Mouse (Mus musculus) kidney, postnatal 14 days (tissue): ENCODE results near the gene Cox7a2.

Experiments used
- DNase-seq: peaks from one replicate; pipeline ENCODE4 v3.0.0; 2022; ENCODE audit warnings: mixed read lengths

Cox7a2 gene

DNA sequence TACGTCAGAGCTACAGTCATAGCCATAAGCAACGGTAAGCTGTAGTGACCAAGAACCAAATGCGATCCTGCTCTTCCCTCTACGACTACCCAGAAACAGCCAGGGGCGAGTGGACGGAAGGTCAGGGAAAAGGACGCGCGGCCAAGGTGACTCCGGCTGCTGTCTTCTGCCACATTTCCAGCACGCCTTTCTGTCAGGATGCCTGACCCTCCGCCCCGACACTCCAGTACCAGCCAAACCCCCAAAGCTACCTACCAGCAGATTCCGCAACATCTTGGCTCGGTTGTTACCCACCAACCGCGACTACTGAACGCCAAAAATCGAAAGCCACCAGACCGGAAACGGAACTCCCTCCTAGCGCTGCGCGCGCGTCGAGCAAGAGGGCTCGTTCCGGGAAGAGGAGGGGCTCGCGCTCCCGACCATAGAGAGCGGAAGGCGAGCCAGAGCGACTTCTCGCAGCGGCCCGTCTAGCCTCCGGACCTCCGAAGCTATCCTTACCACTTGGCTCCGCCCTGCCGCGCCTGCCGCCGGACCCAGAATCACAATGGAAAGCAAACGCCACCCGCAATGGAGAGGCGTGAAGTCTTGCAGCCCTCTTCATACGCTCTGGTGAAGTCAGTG, at the start of gene Cox7a2:
TSS of gene Cox7a2 (minus strand) at position 494 of the 621 bp plus-strand sequence.
- DNase-seq, result peak; percentile 98

DNA sequence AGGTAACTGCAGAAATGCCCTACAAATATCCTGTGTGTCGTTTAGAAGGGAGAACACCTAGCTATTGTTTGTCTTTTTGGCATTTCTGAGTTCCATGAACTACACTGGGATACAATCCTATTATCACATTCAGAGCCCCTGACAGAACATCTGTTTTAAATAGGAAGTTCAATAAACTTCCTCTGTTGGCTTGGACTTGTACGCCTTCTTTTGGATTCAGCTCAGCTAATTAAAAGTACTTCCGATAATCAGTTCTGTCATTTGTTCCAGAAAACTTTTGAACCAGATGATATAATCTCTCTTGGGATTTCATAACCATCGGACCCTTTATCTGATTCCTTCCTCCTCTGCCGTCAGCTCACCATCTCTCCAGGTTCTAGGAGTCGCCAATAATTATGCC, 49.7 kb upstream of the Cox7a2 start:
- DNase-seq, result no peak

DNA sequence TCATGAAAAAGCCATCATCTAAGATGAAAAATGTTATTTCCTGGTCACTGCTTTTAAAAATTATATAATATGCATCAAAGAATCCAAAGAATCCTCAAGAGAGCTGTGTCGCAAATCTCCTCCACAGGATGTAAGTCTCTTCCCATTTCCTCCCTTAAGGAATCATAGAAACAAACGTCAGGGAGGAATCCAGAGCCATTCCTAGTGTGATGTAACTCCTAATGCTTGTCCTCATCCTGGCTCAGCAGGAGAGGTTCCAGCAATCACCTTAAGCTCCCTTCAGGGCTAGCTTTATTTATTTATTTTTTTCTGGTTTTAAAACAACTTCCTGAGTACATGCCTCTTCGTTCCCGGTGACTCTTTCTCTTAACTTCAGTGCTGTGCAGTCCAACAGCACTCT, 47.5 kb upstream of the Cox7a2 start:
- DNase-seq, result no peak

DNA sequence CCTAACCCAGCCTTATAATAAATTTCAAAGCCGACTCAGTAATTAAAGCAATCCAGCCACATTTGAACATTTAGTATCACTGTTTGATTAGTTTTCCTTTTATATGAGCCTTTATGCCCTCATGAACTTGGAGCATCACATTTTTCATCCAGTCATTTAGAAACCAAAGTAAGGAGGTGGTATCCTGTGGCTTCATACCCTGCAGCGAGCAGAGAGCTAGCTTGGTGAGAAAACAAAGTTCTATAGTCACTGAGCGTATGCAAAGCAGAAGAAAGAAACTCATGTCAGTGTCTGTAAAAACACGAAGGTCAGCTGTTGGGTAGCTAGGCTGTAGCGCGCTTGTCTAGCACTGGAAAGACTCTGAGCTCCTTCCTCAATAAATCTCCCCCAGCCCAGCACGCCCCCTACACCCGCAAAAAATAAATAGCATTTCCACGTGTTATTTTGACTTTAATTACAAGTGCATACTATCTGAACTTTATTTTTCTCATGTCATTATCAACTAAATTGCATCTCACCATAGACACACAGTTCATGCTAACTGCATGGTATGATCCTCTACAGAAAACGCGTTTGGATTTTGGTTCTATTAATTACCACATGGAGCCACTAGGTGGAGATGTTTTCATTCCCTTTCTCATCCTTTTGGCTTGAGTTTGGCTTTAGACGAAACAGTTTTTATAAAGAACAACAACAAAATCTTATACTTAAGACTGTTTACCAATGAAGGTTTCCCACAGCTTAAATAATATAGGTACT, 46.8 kb upstream of the Cox7a2 start:
- DNase-seq, result peak; percentile 51

DNA sequence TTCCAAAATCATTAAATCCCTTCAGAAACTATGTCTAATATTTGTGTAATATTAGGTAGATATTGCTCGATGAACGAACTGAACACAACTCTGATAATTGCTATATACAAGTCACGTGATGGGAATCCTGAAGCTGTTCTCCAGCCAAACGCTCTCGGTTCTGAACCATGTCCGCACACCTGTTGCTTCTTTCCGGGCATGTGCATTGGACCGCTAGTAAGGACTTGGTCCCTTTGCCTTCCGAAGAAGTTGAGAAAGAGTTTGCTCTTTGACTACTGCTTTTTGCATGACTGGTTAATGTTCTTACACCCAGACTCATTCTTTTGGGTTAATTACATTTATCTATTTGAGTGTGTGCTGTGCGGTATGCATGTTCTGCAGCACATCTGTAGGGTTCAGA, 45.7 kb upstream of the Cox7a2 start:
- no peak for DNase-seq

DNA sequence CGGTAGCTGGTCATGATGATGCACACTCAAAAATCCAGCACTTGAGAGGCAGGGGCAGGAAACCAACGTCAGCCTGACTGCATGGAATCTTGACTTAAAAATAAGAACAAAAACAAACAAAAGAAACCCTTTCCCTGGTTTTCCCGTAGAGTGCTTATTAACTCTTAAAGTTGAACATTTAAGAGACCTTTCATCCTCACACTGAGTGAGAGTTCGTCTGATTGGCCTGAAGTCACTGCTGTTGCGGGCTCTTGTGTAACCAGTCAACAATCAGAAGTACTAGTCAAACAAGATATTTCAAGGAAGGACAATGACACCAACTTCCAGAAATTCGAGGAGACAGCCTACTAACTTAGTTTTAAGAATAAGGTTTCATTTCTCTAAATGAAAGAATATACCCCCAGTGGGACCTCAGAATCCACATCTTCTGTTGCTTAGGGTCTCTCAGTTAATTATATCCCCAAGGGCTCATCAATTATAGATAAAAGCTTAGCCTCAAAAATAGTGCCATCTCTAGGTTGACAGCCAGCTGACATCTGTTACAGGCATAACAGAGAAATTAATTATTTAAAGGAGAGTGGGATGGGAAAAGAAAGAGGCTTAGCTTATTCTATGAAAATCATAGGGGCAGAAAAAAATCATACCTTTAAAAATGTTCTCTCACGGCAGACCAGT, 36.9 kb upstream of the Cox7a2 start:
- peak; percentile 29 for DNase-seq

DNA sequence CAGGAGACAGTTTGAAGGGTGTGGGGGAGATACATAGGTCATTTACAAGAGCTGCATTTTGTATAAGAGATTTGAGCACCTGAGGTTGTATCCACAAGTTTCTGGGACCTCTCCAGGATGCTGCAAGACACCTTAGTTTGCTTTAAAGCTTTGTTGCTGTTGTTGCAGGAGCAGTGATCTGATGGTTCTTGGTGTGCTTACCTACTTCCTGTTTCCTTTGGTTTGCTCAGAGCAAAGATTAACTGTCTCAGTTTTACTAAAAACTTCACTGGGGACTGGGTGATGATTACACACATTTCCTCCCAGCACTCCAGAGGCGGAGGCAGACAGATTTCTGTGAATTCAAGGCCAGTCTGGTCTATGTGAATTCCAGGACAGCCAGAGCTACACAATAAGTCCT, 35.4 kb upstream of the Cox7a2 start:
- no peak for DNase-seq

DNA sequence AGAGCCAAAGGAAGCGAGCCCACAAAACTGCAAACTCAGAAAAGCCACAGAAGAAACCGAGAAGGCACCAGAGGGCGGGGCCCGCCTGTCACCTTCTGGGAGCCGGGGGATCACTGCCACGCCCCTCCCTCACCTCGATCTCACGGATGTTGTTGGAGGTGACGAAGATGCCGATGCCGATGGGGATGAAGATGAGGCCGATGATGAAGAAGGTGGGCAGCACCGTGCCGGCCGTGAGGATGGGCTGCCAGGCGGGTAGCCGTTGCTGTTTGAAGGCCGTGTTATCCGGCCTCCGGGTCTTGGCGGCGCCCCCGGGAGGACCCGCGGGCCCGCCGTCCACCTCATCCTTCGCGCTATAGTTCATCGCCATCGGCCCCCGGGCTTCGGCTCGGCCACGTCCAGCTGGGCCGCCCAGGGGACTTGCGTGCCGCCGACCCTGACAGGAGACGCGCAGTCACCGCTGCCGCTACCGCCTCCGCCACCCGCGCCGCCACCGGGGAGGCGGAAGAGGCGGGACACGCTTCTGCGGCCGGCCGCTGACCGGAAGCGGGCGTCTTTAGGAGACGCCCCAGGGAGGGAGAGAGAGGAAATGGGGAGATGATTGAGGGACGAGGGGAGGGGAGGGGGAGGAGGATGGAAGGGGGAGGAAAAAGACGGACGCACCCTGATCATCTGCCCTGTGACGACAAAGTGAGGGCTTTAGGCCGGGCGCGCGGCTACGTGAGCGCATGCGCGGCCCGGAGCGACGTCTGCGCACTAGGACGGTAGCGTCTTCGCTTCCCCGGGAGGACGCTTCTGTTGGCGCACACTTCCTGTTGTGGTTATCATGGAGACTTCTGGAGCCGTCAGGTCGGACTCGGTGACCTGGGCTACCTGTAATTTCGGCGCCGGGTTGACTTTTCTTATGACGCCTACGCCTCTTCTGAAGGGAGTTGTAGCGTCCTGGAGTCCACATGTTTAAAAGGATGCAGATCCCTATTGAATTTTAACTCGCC, 33.5 kb upstream of the Cox7a2 start, which contains the start of gene Tmem30a:
TSS of gene Tmem30a (minus strand) at position 667 of the 995 bp plus-strand sequence.
- peak; percentile 96 for DNase-seq

DNA sequence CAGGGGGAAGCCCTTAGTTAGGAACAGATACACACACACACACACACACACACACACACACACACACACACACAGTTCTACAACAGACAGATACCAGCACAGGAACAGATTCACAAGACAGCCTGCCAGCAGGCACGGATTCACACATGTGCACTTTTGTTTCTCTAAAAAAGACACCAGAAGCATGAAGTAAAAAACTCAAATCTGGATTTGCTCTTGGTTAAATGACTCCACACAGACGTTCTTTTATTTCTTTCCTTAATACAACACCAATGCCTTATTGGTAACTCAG, 26.1 kb upstream of the Cox7a2 start:
- DNase-seq, result no peak

DNA sequence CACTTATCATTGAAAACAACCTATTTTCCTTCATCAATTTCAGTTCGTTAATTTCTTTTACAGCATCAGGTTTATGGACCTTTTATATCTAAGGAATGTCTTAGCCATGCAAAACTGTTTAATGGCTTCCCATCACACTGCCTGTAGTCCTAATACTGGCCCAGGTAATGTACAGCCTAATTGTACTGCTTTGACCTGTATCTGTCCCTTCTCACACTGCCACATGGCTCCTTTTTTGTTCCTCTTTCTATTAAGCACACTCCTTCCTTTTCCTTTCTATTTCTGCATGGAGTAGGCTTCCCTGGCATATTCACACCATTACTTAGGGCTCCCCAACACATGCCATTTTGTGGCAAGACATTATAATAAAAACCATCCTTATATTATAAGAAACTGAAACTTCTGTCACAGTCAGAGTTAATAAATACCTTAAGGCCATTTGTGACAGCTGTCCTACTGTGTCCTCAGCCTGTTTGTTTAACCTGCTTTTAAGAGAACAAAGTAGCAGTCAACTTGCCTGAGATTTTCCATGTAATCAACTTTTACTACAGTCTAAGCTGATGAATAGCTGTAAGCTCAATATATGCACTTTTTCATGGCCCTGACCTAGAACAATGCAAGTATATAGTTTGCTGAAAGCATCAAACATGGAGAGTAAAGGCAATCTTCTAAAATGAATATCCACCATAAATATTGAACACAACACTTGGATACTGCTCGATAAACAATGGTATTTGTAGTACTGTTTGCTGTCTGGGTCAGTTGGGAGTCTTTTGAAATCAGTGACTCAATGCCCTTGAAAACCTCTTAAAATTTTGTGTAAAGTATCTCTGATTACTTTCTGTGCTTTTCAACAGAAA, 25.5 kb upstream of the Cox7a2 start:
- no peak for DNase-seq

DNA sequence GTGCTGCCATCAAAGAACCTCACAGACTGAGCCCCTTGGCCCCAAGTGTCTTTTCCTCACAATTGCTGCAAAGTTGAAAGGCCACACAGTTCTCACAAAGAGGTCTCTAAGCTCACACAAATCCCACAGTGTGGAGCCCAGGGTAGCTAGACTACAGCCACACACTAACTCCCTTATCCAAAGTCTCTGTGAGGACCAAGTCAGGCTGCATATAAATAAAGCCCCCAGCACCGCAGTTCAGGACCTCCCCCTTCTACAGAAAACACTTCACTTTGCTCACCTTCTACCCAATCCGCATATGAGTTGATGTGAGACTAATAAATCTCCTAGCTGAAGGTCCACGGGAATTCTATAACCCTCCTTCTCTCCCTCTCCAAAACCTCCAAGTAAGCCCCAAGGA, 24.8 kb upstream of the Cox7a2 start:
- no peak for DNase-seq

DNA sequence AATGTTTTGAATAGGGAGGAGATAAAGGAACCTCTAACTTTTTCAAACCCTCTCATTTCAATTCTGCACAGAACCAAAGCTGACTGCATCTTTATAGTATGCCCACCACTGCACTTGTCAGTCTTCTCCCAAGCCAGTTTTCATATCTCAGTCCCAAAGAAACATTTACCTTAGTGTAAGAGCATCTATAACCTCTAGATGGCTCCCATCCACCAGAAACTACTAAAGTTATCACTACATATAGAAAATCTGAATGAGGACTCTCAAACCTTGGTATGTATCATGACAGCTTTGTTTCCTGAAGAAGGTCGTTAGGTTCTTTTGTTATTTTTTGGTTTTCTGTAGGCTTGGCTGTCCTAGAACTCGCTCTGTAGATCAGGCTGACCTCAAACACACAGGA, 19.7 kb upstream of the Cox7a2 start:
- DNase-seq, result no peak

DNA sequence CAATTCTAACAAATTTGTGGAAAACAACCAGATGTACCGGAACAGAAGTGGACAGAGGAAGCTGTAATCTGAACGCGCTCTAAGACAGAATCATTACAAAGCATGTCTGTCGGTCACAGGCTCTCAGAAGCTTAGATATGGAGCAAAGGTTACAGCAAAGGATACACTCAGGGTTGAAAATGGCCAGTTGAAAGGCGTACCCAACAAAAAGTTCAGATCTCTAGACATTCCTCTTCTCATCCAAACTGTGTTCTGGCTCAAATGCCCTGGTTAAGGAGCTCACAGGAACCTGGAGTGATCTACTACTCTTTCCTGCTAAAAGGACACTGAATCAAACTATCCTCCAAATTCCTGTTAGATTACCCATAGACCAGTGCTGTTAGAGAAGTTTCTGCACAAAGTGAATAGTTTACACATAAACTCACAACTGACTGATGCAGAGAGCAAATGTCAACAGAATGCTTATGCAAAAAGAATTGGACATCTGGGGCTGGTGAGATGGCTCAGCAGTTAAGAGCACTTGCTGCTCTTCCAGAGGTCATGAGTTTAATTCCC, 7.4 kb upstream of the Cox7a2 start:
- peak; percentile 25 for DNase-seq

DNA sequence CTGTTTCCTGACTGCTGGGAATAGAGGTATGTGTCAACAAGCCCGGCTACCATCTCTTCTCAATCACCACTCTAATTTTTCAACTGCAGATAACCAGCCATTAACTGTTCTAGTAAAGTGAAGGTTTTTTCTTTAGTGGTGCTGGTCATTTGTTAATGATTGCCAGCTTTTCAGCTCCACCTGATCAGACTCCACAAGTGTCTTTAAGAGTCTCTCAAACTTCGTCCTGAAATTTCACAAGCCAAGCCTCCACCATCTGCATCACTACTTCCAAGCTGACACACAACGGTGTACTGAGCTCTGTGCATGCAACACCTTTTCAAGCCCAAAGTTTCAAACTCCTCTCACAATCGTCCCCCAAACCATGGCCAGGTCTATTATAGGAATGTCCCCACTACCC, 5.7 kb upstream of the Cox7a2 start:
- DNase-seq, result peak; percentile 18

DNA sequence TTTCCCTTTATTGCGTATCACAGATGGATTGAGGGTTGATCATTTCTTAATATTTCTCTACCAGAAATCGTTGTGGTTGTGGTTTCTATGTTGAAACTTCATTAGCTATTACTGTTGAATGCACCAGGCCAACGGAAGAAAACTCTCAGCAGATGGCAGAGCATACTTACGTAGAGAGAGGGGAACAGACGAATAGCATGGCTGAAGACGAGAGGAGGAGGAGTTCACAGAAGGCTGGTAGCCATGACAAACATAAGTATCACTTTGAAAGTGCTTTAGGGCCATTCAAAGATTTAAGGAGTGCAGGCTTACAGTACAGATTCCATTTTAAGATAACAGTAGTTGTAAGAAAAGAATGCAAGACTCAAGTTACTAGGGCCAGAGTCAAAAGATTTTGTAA, 2.8 kb upstream of the Cox7a2 start:
- DNase-seq, result no peak

DNA sequence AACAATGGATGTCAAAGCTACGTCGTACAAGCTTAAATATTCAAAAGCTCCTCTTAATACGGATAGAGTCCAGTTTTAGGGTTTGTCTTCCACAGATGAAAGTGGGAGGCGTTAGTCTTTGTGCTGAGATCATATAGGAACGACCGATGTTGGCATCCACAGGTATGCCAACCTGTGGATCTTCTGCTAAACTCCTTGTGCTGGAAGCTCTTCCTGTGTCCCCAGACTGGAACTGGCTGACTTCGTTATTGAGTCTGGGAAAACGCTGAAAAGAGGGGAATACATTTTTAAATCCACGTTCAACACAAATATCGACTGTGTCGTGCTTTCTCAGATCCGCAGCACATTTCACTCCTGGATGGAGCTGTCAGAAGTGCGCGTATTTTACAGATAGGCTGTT, 398 bp upstream of the Cox7a2 start:
- DNase-seq, result no peak

DNA sequence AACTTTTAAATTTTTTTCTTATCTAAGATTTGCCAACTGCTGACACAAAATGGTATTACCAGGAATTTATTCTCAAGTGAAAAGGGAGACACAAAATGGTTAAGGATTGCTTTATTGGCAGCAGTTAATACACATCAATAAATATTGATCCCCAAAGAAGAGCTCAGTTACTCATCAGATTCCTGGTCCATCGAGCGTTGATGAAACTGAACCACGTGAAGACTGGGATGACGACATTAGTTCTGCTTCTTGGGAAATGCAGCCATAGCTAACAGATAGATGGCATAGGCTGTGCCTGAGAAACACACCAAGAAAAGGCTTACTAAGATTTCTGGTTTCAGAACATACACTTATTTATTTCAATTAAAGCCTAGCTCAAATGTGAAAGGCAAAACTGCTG, 4.4 kb downstream of the Cox7a2 start:
- DNase-seq, result no peak

DNA sequence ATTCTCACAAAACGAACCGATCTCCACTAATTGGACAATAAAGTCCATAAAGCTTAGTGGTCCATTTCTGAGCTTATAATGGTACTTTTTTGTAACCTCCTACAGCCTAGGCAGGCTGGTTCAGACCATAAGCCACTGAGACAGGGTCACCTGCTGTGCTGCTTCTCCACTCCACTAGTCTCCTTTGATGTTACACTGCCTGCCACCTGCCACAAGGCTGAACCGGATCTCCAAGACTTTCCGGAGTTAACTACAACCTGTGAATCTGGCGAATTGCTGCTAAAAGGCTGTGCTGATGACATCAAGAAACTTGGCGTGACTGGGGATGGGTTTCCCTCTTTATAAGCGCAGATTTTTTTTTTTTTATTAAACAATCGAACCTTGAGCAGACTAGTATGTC, 7.8 kb downstream of the Cox7a2 start:
- DNase-seq, result no peak

DNA sequence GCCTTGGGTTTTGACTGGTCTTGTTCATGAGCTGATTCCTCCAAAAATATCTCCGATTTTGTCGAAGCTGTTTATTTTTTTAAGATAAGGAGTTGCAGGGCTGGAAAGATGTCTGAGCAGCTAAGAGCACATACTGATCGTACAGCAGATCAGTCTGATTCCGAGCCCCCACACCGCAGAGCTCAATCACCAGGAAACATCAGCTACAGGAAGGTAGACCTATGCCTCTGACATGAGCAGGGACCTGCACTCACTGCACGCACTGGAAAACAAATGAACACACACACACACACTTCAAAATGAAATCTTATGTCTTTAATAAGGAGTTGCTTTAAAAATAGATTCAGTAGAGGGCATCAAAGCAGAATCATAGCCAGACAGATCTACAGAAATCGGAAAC, 9.0 kb downstream of the Cox7a2 start:
- no peak for DNase-seq

DNA sequence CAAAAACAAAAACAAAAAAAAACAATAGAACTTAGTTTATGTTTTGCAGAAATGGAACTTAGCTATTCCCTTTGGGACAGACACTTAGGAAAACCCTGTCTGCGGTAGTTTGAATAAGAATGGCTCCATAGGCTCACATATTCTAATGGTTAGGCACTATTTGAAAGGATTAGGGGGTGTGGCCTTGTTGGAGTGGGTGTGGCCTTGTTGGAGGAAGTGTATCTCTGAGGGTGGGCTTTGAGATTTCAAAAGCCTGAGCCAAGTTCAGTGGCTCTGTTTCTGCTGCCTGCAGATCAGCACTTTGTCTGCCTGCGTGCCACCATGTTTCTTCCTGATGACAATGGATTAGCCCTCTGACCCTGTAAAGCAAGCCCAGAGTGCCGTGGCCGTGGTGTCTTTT, 14.6 kb downstream of the Cox7a2 start:
- DNase-seq, result no peak

DNA sequence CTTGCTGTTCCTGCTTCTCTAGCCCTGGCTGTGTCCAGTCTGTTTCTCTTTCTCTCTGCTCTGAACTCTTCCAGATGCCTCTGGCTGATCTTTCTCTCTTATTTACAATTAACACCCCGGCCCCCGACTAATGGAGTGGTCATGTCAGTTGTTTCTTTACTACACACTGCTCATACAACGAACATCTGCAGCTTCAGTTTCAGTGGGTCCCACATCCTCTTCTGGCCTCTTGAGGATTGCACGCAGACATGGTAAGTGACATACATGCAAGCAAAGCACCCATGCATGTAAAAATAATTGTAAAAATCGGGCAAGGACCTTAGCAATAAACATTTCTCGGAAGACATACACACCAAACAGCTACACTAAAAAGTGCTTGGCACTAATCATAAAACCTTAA, 24.1 kb downstream of the Cox7a2 start:
- DNase-seq, result no peak

DNA sequence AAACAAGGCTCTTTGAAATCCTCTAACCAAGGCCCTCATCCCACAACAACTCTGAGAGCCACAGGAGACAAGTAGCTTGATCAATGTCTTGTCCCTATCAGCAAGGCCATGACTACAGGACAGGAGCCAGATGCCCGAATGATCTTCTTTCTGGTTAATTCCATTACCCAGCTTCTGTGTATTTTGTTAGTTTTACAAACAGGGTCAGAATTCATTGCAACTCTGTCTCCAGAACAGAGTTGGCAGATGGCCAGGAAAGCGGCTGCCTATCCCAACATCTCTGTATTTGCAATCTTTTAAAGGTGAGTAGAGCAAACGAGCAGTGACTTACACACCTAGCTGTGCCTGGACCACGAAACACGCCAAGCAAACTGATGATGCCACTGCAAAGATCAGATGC, 29.4 kb downstream of the Cox7a2 start:
- DNase-seq, result no peak
